Mouse (Mus musculus) bone marrow macrophage, adult 2 months (primary cell): ENCODE measurements around the gene Cd3e.

ENCODE experiments used
- CTCF ChIP-seq: IDR thresholded peaks from 2 replicates; pipeline ENCODE4 v1.5.1; 2012; ENCODE audit warnings: low read depth, mild to moderate bottlenecking, low read length, moderate library complexity
- POLR2A ChIP-seq: IDR thresholded peaks from 2 replicates; pipeline ENCODE4 v1.6.1; 2012; ENCODE audit warnings: mild to moderate bottlenecking, low read depth, low read length, borderline replicate concordance

- TF ChIP-seq POLR2A (no peak), CTCF (no peak)
These were observed 31.9 kb upstream of the Cd3e start for GRCm38 (mm10) chr9:45041131-45041838.
